Mouse (Mus musculus) spleen, embryonic (tissue): Measurements from ENCODE around the gene Dpy19l3.

ENCODE experiments used
- CTCF ChIA-PET: fragments of 350-600 bp; sonication (Branson Sonifier 250); formaldehyde crosslinking; loops from one replicate; lab custom pipeline; 2022; lab: Charles Lee

Dpy19l3 gene

DNA sequence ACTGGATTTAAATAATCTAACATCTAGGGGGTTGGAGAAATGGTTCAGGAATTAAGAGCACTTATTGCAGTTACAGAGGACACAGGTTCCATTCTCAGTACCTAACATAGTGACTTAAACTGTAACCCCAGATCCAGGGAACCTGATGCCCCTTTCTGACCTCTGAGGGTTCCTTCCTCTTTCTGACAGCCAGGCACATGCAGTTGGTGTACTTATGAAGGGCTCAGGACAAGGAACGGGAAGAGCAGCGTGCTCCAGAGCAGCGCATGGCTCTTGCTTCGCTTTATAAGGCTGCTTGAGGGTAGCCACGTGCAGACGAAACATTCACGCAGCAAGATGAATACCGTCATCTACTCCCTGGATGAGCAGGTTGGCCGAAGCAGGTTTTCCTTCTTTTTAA is 3.4 kb downstream of the Dpy19l3 start:
- CTCF ChIA-PET = no interaction called here

DNA sequence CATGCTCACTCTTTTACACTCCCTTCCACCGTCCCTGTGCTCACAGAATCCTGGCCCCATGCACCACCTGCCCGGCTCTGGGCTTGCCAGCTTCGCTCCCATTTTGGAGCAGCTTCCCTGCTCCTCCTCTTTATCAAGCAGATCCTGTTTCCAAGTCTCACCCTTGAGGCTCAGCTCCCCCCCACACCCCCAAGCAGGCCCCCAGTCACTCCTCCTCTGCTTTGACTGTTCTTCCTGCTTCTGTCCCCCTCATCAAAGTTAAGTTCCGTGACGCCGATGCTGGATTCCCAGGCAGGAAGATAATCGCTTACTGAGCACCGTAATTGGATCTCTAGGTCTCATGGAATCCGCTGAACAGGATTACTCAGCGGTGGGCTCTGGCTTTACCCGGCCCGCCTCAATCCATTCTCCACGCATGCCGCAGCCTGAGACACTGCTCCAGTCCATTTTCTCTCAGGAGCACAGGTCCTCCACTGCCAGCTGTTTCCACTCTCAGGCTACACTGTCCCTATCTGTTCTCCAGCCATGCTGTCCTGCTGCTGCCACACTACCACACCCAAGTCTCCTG is 6.8 kb downstream of the Dpy19l3 start:
- CTCF ChIA-PET = interaction anchor here (0.5 kb wide), 1 partner anchor 15 kb away, joined by 10 read pairs; no protein-coding TSS in a partner anchor

DNA sequence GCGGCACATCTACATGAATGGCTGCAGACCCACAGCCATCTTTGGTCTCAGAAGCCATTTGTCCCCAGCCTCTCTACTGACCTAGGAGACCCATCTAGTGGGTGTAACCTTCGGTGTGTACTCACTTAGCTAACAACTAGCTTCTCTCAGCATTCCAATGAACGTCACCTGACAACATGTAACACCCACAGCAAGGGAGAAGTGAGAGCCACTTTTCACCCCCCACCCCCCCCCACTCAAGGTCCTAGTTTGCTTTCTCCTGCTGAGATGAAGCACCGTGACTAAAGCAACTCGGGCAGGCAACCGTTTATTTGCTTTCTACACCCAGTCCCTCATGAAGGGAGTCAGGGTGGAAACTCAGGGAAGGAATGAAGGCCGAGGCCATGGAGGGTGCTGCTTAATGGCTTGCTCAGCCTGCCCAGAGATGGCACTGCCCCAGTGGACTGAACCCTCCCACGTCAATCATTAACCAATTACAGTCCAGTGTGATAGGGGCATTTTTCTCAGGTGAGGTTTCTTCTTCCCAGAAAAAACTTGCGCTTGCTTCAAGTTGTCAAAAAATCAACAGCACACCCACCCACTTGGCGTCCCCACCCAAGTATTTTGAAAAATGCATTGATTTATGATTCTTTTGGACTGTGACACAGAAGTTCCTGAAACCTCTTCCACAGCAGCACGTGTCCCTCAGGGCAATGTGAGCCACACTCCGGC is 7.4 kb downstream of the Dpy19l3 start:
- CTCF ChIA-PET = interaction anchor here (0.5 kb wide), 1 partner anchor 16 kb away, joined by 10 read pairs; no protein-coding TSS in a partner anchor

DNA sequence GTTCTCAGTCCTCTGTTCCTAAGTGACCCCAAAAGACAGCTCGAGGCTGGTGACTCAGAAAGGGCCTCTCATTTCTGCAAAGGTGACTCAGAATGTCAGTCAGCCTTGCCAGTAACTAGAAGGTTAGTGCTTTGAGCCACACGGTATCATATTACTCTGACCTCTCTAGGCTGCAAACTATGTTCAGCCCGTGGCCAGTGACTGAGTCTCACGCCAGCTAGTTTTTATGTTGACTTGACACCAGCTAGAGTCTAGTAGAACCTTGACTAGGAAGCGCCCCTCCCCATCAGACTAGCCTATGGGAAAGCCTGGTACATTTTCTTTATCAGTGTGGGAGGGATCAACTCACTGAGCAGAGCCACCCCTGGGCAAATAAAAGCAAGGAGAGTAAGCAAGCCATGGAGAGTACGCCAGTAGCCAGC is 9.0 kb downstream of the Dpy19l3 start:
- CTCF ChIA-PET = no interaction called here

DNA sequence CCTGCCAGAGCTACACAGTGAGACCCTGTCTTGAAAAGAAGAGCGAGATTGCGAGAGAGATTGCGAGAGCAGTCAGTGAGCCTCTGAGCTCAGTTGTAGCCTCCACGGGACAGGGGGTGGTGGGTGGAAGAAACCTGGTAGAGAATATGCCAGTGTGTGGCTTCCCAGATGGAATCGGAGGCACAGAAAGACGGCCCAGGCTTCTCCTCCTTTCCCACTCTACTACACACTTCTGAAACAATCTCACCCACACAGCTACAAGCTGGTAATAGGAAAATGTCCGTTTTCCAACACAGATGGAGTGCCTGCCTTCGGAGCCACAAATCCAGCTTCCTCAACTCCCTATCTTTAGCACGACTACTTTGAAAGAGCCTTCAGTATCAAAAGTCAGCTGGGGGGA is 9.5 kb downstream of the Dpy19l3 start:
- CTCF ChIA-PET = no interaction called here

DNA sequence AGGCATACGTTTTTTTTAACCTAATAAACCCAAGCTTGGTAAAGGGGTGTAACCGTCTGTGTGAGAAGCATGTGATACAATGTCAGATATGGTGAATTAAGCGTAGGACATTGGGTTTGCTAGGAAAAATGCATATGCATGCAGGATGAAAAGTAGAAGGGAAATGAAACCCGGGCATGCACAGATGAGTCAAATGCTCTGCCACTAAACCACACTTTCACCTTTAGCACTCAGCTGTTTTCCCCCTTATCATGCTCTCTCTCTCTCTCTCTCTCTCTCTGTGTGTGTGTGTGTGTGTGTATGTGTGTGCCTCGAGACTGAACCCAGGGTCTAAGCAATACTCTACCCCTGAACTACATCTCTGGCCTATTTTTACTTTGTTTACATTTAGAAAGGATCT is 11.9 kb downstream of the Dpy19l3 start:
- CTCF ChIA-PET = interaction anchor here (0.6 kb wide), 1 partner anchor 14 kb away, joined by 5 read pairs; no protein-coding TSS in a partner anchor

- CTCF ChIA-PET = interaction anchor here (0.6 kb wide), 1 partner anchor 14 kb away, joined by 5 read pairs; no protein-coding TSS in a partner anchor
Measured at GRCm38 (mm10) chr7:35741858-35742257, 12.4 kb downstream of the Dpy19l3 start.

GRCm38 (mm10) chr7:35740489-35741230 is 13.6 kb downstream of the Dpy19l3 start:
- CTCF ChIA-PET = no interaction called here

DNA sequence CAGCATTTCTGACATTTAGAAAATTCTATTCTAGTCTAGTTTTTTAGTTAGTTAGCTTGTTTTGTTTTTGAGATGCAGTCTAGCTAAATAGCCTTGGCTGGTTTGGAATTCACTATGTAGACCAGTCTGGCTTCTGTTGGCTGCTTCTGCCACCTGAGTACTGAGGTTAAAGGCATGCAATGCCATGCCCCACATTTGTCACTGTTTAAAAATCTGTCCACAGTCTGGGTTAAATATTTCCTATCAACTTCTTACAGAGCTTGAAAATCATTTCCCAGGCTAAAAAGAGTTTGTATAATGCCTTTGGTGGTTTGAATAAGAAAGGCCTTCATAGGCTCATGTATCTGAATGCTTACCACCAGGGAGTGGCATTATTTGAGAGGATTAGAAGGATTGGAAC is 15.4 kb downstream of the Dpy19l3 start:
- CTCF ChIA-PET = no interaction called here

DNA sequence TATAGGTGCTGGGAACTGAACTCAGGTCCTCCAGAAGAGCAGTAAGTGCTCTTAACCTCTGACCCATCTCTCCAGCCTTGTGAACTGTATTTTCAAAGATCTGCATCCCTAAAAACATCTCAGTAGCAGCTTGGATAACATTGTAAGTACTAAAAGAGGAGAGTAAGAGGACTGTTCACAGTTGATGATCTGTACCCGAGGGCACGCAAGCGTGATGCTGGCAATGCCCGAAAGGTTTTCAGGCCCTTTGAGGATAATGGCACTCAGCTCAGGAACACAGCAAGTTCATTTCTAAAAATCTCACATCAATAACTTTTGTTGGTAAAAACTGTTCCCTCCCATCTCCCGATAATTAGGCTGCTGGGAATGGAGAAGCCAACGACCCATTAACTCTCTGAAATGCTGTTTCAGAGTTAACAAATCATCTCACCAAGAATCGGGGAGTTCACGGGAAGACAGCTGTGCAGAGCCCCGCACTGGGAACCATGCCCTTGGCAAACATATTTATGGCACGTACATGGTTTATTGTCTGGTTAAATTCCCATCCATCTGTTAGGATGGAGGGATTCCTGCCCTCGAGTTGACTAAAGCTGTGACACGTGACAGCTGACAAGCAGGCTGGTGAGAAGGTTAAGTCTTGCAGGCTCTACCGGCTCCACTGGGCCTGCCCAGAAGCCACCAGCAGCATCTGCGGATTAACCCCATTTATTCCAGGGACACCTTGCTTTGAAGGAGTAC is 20.8 kb downstream of the Dpy19l3 start:
- CTCF ChIA-PET = no interaction called here

DNA sequence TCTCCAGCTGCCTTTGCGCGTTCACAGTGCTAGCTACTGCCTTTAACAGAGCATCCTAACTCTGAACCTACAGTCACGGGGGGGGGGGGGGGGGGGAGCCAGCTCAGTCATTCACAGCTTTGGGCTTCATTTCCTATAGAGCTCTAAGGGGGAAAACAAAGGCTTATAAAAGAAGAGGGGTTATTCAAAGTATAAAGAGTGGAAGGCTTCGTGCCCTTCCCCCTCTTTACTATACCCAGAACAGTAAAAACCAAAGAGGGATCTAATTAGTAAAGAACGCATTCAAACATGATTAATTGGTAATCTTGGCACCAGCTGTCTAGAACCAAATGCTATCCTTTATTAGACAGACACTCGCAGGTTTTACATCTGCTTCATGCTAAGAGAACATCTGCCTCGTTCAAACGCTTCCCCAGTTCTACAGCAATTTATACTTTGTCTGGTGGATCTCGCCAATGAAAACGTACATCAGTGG is 21.6 kb downstream of the Dpy19l3 start:
- CTCF ChIA-PET = no interaction called here

- CTCF ChIA-PET = no interaction called here
Measured at GRCm38 (mm10) chr7:35729621-35730031, 24.6 kb downstream of the Dpy19l3 start.

- CTCF ChIA-PET = no interaction called here
Measured at GRCm38 (mm10) chr7:35728376-35728775, 25.9 kb downstream of the Dpy19l3 start.

- CTCF ChIA-PET = no interaction called here
Measured at GRCm38 (mm10) chr7:35723035-35723434, 31.2 kb downstream of the Dpy19l3 start.

DNA sequence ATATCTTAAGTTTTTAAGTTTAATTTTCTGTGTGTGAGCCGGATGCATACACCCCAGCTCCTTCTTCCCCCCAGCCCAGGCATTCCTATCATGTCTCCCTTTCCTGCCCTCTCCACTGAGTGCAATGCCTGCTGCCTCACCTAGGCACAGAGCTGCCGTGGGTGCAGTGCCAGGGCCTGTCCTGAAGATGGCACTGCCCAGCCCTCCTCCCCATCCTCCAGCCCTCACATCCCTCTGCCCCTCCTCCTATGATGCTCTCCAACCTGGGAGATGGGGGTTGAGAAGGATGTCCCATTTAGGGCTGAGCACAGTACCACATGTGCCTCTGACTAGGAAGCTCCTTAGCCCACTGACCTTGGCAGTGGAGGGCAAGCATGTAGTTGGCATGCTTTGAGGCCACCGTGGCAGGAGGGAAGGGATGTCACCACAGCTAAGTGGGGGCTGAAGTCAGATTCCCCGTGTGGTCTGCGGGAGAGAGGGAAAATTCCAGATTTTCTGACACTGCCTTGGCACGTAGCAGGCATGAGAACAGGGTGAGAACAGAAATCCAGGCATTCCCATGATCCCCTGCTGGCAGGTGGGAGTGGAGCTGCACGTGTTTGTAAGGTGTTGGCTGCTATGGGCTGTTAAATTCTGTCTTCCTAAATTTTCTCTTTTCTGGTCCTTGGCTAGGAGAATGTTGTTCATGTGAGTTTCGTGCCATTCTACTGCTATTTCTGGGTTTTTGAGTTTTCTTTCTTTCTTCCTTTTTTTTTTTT is 35.7 kb downstream of the Dpy19l3 start:
- CTCF ChIA-PET = no interaction called here

DNA sequence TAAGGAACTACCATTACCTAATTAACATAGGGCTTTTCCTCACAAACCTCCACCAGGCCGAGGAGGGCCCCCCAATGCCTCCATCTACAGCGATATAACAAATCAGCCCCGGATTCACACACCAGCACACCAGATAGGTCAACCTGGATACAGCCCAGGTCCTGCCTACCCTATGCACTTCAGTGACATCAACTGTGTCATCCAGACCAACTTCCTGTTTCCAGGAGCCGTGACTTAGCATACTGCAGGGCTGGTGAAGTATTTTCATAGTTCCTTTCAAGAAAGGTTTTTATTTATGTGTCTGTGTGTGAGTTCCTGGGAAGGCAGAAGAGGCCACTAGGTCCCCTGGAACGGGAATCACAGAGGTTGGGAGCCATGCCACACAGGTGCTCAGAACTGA is 43.9 kb downstream of the Dpy19l3 start:
- CTCF ChIA-PET = no interaction called here

DNA sequence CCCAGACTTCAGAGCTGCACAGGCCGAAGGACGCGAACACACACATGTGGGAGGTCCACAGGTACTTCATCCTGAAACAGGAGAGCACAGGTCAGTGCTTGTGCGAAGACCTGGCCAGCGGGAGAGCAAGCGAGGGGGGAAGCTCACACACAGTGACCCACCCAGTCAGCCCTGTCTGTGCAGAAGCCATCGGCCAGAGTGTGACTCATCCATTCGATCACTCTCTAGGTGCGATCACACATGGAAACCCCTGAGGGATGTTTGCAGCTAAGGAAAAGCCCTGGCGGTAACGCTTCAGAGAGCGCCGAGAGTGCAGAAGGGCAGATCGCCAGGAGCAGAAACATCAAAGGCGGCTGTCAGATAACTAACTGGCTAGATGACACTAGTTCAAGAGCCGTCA is 46.2 kb downstream of the Dpy19l3 start:
- CTCF ChIA-PET = no interaction called here

GRCm38 (mm10) chr7:35699005-35699404 is 55.2 kb downstream of the Dpy19l3 start:
- CTCF ChIA-PET = no interaction called here

- CTCF ChIA-PET = no interaction called here
Measured at GRCm38 (mm10) chr7:35698073-35698472, 56.2 kb downstream of the Dpy19l3 start.

GRCm38 (mm10) chr7:35692641-35693040 is 61.6 kb downstream of the Dpy19l3 start:
- CTCF ChIA-PET = no interaction called here

GRCm38 (mm10) chr7:35692117-35692516 is 62.1 kb downstream of the Dpy19l3 start:
- CTCF ChIA-PET = no interaction called here
